Mouse (Mus musculus) liver, postnatal 0 days (tissue): ENCODE results near the gene Oit1. TPM values are rescaled to one million over a fixed set of nuclear protein-coding genes. Genes with fewer than 3 reads are reported as not detected.

Experiments used
- ATAC-seq: fragments of 200-750 bp; cut with Nextera tagmentation; 2 replicates; pipeline ENCODE4 v1.8.0; 2017; ENCODE audit warnings: mild to moderate bottlenecking, moderate library complexity
- DNase-seq: peaks from one replicate; pipeline ENCODE4 v3.0.0-alpha.2; 2016
- H3K27ac ChIP-seq: fragments of 300-500 bp; sonication (generic); 2 replicates; pipeline ENCODE4 v1.5.1; 2014; ENCODE audit warnings: antibody characterized with exemption, moderate library complexity, mild to moderate bottlenecking, low read depth
- H3K27me3 ChIP-seq: fragments of 300-500 bp; sonication (generic); 2 replicates; pipeline ENCODE4 v1.6.1; 2014; ENCODE audit warnings: low read length, control low read depth, mixed read lengths; ENCODE audit not compliant: insufficient read depth
- H3K36me3 ChIP-seq: fragments of 300-500 bp; sonication (generic); replicated peaks from 2 replicates; pipeline ENCODE4 v1.6.1; 2014; ENCODE audit warnings: mild to moderate bottlenecking, control low read depth, low read length, moderate library complexity, mixed read lengths; ENCODE audit not compliant: insufficient read depth
- H3K4me1 ChIP-seq: fragments of 300-500 bp; sonication (generic); 2 replicates; pipeline ENCODE4 v1.6.1; 2014; ENCODE audit warnings: antibody characterized with exemption, mild to moderate bottlenecking, control low read depth; ENCODE audit not compliant: insufficient read depth
- H3K4me2 ChIP-seq: fragments of 300-500 bp; sonication (generic); 2 replicates; pipeline ENCODE4 v1.6.1; 2014; ENCODE audit warnings: low read depth, mild to moderate bottlenecking, low read length, moderate library complexity, mixed read lengths
- H3K4me3 ChIP-seq: fragments of 300-500 bp; sonication (generic); 2 replicates; pipeline ENCODE4 v1.5.1; 2014; ENCODE audit warnings: low read depth, low read length
- H3K9ac ChIP-seq: fragments of 300-500 bp; sonication (generic); replicated peaks from 2 replicates; pipeline ENCODE4 v1.6.1; 2014; ENCODE audit warnings: mild to moderate bottlenecking, moderate library complexity
- H3K9me3 ChIP-seq: fragments of 300-500 bp; sonication (generic); 2 replicates; pipeline ENCODE4 v1.6.1; 2016; ENCODE audit warnings: mild to moderate bottlenecking, control low read depth, low read length, mixed read lengths
- CTCF ChIP-seq: sonication (generic); IDR thresholded peaks from 2 replicates; pipeline ENCODE4 v1.5.1; 2016; ENCODE audit warnings: antibody characterized with exemption, low read depth
- EP300 ChIP-seq: IDR thresholded peaks from 2 replicates; pipeline ENCODE4 v1.6.1; 2016; ENCODE audit warnings: antibody characterized with exemption, low read depth, mild to moderate bottlenecking
- WGBS: fragments of 180-500 bp; shearing (Covaris S2); extraction: QIAGEN DNeasy Blood & Tissue Kit; methylation state at CpG from one replicate; pipeline ENCODE4 v1.1.7; 2014; ENCODE audit not compliant: insufficient replicate concordance; 5-methylcytosine and 5-hydroxymethylcytosine counted together
- polyA plus RNA-seq: library from polyadenylated mRNA; unstranded; fragments of >200 nt; fragmentation: Nextera tagmentation; extraction: Ambion mirVana; gene quantifications from 2 replicates; pipeline ENCODE4 v1.2.1, GENCODE M21; 2015

Gene Oit1
- polyA plus RNA-seq, 1 experiment from 2014 or later = not detected

- Histone ChIP-seq H3K9me3 (no peaks in the 10 kb centered on the region), H3K9ac (no peak overlapping the region), H3K4me1 (no peaks in the 10 kb centered on the region), H3K27me3 (no peaks in the 10 kb centered on the region), H3K4me3 (no peak overlapping the region), H3K27ac (no peak overlapping the region), H3K36me3 (no peaks in the 10 kb centered on the region), H3K4me2 (no peak overlapping the region)
- ATAC-seq (no peak), DNase-seq (no peak)
- WGBS = 73% methylated on average over 5 of the region's 5 CpGs
- TF ChIP-seq CTCF (no peak), EP300 (no peak)
These were observed 35.9 kb downstream of the Oit1 start for GRCm38 (mm10) chr14:8342509-8343106.

- DNase-seq (no peak), ATAC-seq (no peak)
- no peaks in the 10 kb centered on the region for H3K27me3 ChIP-seq
- H3K9me3 ChIP-seq = no peaks in the 10 kb centered on the region
- H3K4me2 ChIP-seq = no peak overlapping the region
- no peak overlapping the region for H3K27ac ChIP-seq
- H3K4me1 ChIP-seq = no peaks in the 10 kb centered on the region
- no peak overlapping the region for H3K9ac ChIP-seq
- TF ChIP-seq EP300 (no peak), CTCF (no peak)
- H3K4me3 ChIP-seq = no peak overlapping the region
- 63% methylated on average over 4 of the region's 4 CpGs for WGBS
- no peaks in the 10 kb centered on the region for H3K36me3 ChIP-seq
These were observed 38.3 kb downstream of the Oit1 start for GRCm38 (mm10) chr14:8340226-8340625.

GRCm38 (mm10) chr14:8335947-8336346, 42.6 kb downstream of the Oit1 start:
- DNase-seq = no peak
- H3K36me3 ChIP-seq = no peaks in the 10 kb centered on the region

GRCm38 (mm10) chr14:8334511-8334910, 44.0 kb downstream of the Oit1 start:
- Histone ChIP-seq H3K4me1 (no peaks in the 10 kb centered on the region), H3K27ac (no peak overlapping the region), H3K9me3 (no peaks in the 10 kb centered on the region), H3K4me2 (no peak overlapping the region), H3K27me3 (no peaks in the 10 kb centered on the region), H3K36me3 (no peaks in the 10 kb centered on the region), H3K9ac (no peak overlapping the region), H3K4me3 (no peak overlapping the region)
- TF ChIP-seq EP300 = no peak
- TF ChIP-seq CTCF = no peak
- no peak for ATAC-seq
- DNase-seq = no peak
- WGBS = 76% methylated on average over 3 of the region's 3 CpGs

More at GRCm38 (mm10) chr14:8335947-8336346, 42.6 kb downstream of the Oit1 start:
- no peaks in the 10 kb centered on the region for H3K9me3 ChIP-seq
- no peak for ATAC-seq
- H3K27ac ChIP-seq = no peak overlapping the region
- H3K4me2 ChIP-seq = no peak overlapping the region
- TF ChIP-seq EP300 (no peak), CTCF (no peak)
- H3K4me3 ChIP-seq = no peak overlapping the region
- H3K4me1 ChIP-seq = no peaks in the 10 kb centered on the region
- H3K27me3 ChIP-seq = no peaks in the 10 kb centered on the region
- 68% methylated on average over 10 of the region's 10 CpGs for WGBS
- H3K9ac ChIP-seq = no peak overlapping the region

- H3K36me3 ChIP-seq = no peaks in the 10 kb centered on the region
- no peak overlapping the region for H3K9ac ChIP-seq
- WGBS = 69% methylated on average over 11 of the region's 11 CpGs
- no peaks in the 10 kb centered on the region for H3K4me1 ChIP-seq
- no peaks in the 10 kb centered on the region for H3K27me3 ChIP-seq
- no peak for ATAC-seq
- TF ChIP-seq CTCF (no peak), EP300 (no peak)
- no peak overlapping the region for H3K4me3 ChIP-seq
- no peak overlapping the region for H3K4me2 ChIP-seq
- H3K9me3 ChIP-seq = no peaks in the 10 kb centered on the region
- H3K27ac ChIP-seq = no peak overlapping the region
- no peak for DNase-seq
These were observed 46.0 kb downstream of the Oit1 start for GRCm38 (mm10) chr14:8332314-8333252.

- no peak for ATAC-seq
- Histone ChIP-seq H3K4me3 (no peak overlapping the region), H3K36me3 (no peaks in the 10 kb centered on the region), H3K9me3 (no peaks in the 10 kb centered on the region), H3K4me2 (no peak overlapping the region), H3K27me3 (no peaks in the 10 kb centered on the region), H3K9ac (no peak overlapping the region), H3K4me1 (no peaks in the 10 kb centered on the region), H3K27ac (no peak overlapping the region)
- WGBS = 77% methylated on average over 14 of the region's 14 CpGs
- no peak for DNase-seq
- TF ChIP-seq CTCF = no peak
- no peak for TF ChIP-seq EP300
These were observed 47.1 kb downstream of the Oit1 start for GRCm38 (mm10) chr14:8331307-8331905.
